Mouse (Mus musculus) liver, embryonic 14.5 days (tissue): ENCODE results near the gene Hnrnpu.

Source experiments
- CTCF ChIP-seq: IDR thresholded peaks from 2 replicates; pipeline ENCODE4 v1.5.1; 2016; ENCODE audit warnings: antibody characterized with exemption, low read depth, control low read depth
- EP300 ChIP-seq: IDR thresholded peaks from 2 replicates; pipeline ENCODE4 v1.6.1; 2016; ENCODE audit warnings: antibody characterized with exemption, low read depth

DNA sequence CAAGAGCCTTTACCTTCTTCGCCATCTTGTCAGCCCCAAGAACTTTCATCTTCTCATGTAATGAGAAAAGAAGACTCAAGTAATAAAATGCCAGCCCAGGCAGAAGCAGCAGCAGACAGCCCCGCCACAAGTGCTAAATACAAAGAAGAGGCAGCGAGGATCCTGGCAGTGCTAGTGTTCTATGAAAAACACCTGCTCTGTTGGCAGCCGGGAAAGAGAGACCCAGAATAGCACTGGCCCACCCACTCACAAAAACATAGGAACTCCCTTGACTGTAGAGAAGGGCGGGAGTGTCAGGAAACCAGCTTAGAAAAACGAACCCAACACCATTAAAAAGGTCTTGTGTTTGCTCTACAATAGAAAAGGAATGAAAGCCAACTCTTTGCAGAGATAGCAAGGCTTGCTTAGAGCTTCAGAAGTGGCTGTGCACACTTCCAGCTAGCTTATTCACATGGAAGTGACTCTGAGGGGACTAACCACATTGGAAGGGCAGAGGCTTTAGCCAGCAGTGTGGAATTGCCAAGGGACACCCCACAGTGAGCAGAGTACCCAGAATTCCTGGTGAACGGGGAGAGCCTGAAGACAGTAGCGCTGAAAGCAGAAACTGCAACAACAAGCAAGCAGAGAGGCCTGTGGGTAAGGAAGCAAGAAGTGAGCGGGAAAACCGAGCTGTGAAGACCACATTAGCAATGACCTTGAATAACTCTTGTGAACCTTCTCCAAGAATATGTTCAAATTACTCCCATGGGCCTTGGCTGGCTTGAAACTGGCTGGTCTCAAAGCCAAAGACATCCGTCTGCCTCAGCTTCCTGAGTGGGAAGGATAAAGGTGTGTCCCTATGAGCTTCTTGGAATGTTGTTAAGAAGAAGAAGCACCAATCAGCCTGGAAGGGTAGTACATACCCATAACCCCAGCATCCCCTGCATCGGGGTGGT is 20.4 kb upstream of the Hnrnpu start:
- no peak for TF ChIP-seq CTCF
- no peak for TF ChIP-seq EP300
